Mouse (Mus musculus): ENCODE data around the gene Llgl2. TPM values are rescaled to one million over a fixed set of nuclear protein-coding genes. Genes with fewer than 3 reads are reported as not detected.

Gene Llgl2
- total RNA-seq, 2 experiments from 2014 or later = 3.7 to 4.0 TPM

DNA sequence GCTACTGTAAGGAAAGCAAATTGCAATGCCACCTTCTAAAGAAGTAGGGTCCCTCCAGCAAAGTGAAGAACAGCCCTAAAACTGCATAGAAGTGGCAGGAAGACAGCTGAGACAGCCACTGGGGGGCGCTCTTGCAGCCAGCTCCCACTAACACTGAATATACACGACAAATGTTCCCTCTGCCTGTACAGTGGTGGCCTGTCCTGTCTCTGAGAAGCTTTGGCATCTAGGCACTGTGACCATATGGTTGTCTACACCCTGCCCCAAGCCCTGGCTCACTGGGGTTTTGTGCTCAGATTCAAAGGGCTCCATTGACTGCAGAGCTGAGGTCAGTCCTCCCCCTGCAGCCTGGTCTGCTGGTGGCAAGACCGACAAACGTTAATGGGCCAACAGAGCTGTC, 75.0 kb downstream of the Llgl2 start:
- peak; percentile 32 to 64 for DNase-seq (ENCODE audit: low spot score in 2 of 2)
- intact Hi-C loops (cut with DNase I) = no loop called here

DNA sequence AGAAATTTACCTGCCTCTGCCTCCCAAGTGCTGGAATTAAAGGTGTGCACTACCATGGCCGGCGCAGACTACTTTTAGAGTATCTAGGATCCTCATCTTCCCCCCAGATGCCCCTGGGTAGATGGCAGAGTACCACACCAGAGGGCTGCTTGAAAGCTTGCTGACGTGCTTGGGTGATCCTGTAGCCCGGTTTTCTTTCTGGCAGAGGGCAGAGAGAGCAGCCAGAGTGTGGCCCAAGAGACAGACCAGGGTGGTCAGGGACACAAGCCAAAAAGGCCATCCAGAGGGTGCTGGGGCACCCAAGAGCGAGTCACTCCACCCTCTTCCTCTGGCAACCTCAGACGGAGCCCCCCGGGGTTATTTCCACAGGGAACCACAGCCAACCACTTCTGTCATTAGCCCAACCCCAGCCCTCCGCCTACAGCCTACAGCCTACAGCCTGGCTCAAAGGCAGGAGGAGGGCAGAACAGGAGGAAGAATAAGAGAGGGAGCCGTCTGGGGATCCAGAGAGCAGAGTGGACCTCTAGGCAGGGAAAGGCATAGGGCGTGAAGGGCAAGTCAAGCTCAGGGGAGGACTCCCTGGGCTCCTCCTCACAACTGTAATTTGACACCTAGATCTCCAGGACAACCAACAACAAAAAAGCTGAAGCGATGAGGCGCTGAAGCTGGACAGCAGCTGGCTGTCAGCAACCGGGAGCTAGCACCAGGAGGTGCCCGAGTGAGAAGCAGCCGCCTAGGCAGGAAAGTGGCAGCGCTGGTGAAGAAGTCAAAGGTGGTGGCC, 75.8 kb downstream of the Llgl2 start, which contains the start of gene Smim5:
Gene Smim5, plus strand, starts transcription at position 481 of the 781 bp plus-strand sequence.
- intact Hi-C loops (cut with DNase I) = no loop called here
- no peak for DNase-seq (ENCODE audit: low spot score in 2 of 2)

GRCm38 (mm10) chr11:115900561-115901337, 76.9 kb downstream of the Llgl2 start:
- DNase-seq (ENCODE audit: low spot score in 2 of 2) = no peak
- intact Hi-C loops (cut with DNase I) = no loop called here

DNA sequence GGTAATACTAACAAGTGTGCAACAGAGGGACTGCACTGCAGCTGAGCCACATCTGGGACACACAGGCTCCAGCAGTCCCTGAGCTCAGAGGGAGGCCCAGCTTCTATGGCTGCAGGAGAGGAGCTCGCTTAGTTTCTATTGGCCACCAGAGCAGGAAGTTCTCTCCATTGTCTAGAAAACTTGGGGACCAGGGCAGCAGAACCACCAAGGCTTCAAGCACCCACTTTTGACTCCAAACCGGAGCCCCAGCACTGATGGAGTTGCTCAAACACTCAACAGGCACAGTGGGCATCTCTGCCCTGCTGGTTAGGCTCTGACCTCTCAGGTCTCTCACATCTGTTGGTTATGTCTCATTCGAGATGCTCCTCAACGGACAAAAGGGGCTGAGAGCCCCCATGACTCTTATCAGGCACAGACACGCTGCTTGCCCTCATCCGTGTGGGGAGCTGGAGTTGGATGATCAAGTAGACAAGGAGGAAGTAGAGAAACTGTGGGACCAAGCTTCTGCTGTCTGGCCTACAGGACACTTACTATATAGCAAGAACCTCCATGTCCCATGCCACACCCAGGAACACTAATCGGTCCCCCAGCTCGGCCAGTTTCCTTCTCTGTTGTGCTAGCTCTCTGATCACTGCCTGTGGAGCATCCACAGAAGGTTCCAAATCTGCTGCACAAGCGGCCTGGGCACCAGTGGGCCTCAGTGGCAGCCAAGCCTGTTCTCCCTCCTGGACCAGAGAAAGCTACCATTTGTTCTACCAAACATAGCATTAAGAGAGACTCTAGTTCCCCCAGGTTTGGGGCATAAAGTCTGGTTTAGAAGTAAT, 77.7 kb downstream of the Llgl2 start:
- intact Hi-C loops (cut with DNase I) = no loop called here
- DNase-seq (ENCODE audit: low spot score in 2 of 2) = no peak

- no peak for DNase-seq (ENCODE audit: low spot score in 2 of 2)
- intact Hi-C loops (cut with DNase I) = no loop called here
These were observed 78.3 kb downstream of the Llgl2 start for GRCm38 (mm10) chr11:115902177-115902576.

- no peak for DNase-seq (ENCODE audit: low spot score in 2 of 2)
- intact Hi-C loops (cut with DNase I) = no loop called here
These were observed 79.0 kb downstream of the Llgl2 start for GRCm38 (mm10) chr11:115902831-115903230.

- DNase-seq (ENCODE audit: low spot score in 2 of 2) = no peak
- intact Hi-C loops (cut with DNase I) = no loop called here
These were observed 79.8 kb downstream of the Llgl2 start for GRCm38 (mm10) chr11:115903384-115904230.

DNA sequence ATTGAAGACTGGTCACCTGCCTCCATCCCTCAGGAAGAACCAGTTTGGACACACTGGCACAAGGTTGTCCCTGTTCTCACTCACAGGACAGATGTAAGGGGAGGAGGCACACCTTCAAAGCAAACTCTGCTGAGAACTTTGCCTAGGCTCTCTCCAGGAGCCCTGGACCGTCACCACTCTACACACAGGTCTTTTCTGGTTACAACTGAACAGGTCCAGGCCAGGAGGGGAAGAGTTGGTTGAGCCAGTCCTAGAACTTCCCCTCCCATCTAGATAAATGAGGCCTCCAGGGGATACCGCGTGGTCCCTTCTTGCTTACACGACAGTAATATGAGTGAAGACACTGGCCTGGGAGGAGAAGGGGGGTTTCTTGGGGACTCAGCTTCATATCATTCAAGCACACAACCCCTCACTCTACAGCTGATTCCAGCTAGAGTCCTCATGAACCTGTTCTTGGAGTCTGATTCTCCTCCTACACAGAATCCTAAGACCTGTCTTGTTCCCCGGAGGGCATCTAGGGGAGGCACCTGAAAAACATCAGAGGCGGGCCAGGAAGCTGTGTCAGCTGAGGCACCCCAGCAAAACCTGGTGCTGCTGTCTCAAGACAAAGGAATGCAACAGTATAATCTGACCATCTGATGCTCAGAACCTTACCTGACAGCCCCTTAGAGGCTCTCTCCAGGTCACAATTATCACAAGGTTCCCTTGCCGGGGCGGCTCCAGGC, 80.5 kb downstream of the Llgl2 start:
- DNase-seq (ENCODE audit: low spot score in 2 of 2) = no peak
- intact Hi-C loops (cut with DNase I) = no loop called here

Small RNA genes within 50 kb of the gene (microRNA-seq; reads per million reads assigned to microRNA genes)
- gene Mir5621 = 1.7 reads per million in 2 experiments

Other genes starting within 250 kb of the Llgl2 start
- gene Mrps7, start 220.1 kb upstream of the Llgl2 start, total RNA-seq (2021) = 10 to 100 TPM; 52.2 to 56.2 TPM
- 10 to 100 TPM; 76.5 to 88.6 TPM for gene Gga3, start 220.0 kb upstream of the Llgl2 start, total RNA-seq (2021)
- gene Mif4gd, start 211.1 kb upstream of the Llgl2 start, total RNA-seq (2021) = 10 to 100 TPM; 17.6 to 19.4 TPM
- 10 to 100 TPM; 54.3 to 59.3 TPM for gene Slc25a19, start 195.8 kb upstream of the Llgl2 start, total RNA-seq (2021)
- gene Grb2, start 115.5 kb upstream of the Llgl2 start, total RNA-seq (2021) = 100 to 1,000 TPM; 204 TPM
- gene Tmem94, start 58.6 kb upstream of the Llgl2 start, total RNA-seq (2021) = 10 to 100 TPM; 54.9 to 59.1 TPM
- gene Caskin2, start 10.4 kb upstream of the Llgl2 start, total RNA-seq (2021) = 10 to 100 TPM; 18.8 to 20.7 TPM
- gene Tsen54, start 9.3 kb upstream of the Llgl2 start, total RNA-seq (2021) = 10 to 100 TPM; 12.5 to 12.7 TPM
- gene Myo15b, start 34.4 kb downstream of the Llgl2 start, total RNA-seq (2021) = under 1 TPM; 0.11 to 0.23 TPM
- gene Smim5, start 75.9 kb downstream of the Llgl2 start, total RNA-seq (2021) = under 1 TPM in 1 of 2 experiments, not detected in 1; 0.32 TPM
- not detected for gene Smim6, start 88.0 kb downstream of the Llgl2 start, total RNA-seq (2021)
- gene Sap30bp, start 109.2 kb downstream of the Llgl2 start, total RNA-seq (2021) = 10 to 100 TPM; 40.4 to 45.5 TPM
- gene Recql5, start 109.4 kb downstream of the Llgl2 start, total RNA-seq (2021) = 10 to 100 TPM; 22.3 to 26.3 TPM
- 1 to 10 TPM; 3.7 to 6.6 TPM for gene Itgb4, start 150.7 kb downstream of the Llgl2 start, total RNA-seq (2021)
- 10 to 100 TPM; 14.7 to 18.7 TPM for gene Galk1, start 188.7 kb downstream of the Llgl2 start, total RNA-seq (2021)
- 100 to 1,000 TPM; 225 to 260 TPM for gene H3f3b, start 203.9 kb downstream of the Llgl2 start, total RNA-seq (2021)
- 10 to 100 TPM; 20.7 to 21.7 TPM for gene Unk, start 206.3 kb downstream of the Llgl2 start, total RNA-seq (2021)